Mouse (Mus musculus): ENCODE measurements around the gene Vkorc1. TPM values are rescaled to one million over a fixed set of nuclear protein-coding genes. Genes with fewer than 3 reads are reported as not detected.

Gene Vkorc1
- total and polyA plus RNA-seq, 3 experiments = 0.25 TPM; not detected in 2

GRCm38 (mm10) chr7:127912190-127912871, 16.9 kb upstream of the Vkorc1 start, which contains the start of gene Kat8 (continued):
- no peak for TF ChIP-seq MAX (IDR thresholded peaks at IDR 0.05; ENCODE audit: low read length)
- peak; percentile 17; the same call in 1 of the 2 replicates for TF ChIP-seq MAZ (IDR thresholded peaks at IDR 0.05; ENCODE audit: low read depth, low read length)
- TF ChIP-seq USF1 (IDR thresholded peaks at IDR 0.05; ENCODE audit: low read depth, low read length) = no peak
- TF ChIP-seq CTCF (conservative IDR thresholded peaks at IDR 0.05 in 1 of 2, IDR thresholded peaks at IDR 0.05 in 1 of 2; ENCODE audit: low read depth in 2 of 2, low read length in 2 of 2) = no peak
- no peak; the same call in 1 of the 2 replicates for TF ChIP-seq BHLHE40 (IDR thresholded peaks at IDR 0.05; ENCODE audit: low read depth, low read length)
- TF ChIP-seq CHD1 (IDR thresholded peaks at IDR 0.05; ENCODE audit: low read depth, low read length) = no peak
- no peak; the same call in 1 of the 2 replicates for TF ChIP-seq RCOR1 (conservative IDR thresholded peaks at IDR 0.05; ENCODE audit: low read depth, low read length)
- TF ChIP-seq MXI1 (IDR thresholded peaks at IDR 0.05; ENCODE audit: low read depth, low read length) = peak; percentile 73; the same call in 1 of the 2 replicates
- TF ChIP-seq NELFE (IDR thresholded peaks at IDR 0.05; ENCODE audit: low read depth, low read length) = 0 out of 2 replicates have a peak, but pooled peaks have one; percentile 60
- TF ChIP-seq USF2 (conservative IDR thresholded peaks at IDR 0.05; ENCODE audit: low read depth, low read length) = no peak
- no peak; the same call in 1 of the 2 replicates for TF ChIP-seq ETS1 (conservative IDR thresholded peaks at IDR 0.05; ENCODE audit: low read depth, low read length)
- peak; percentile 88 for TF ChIP-seq POLR2A (IDR thresholded peaks at IDR 0.05; ENCODE audit: low read depth, low read length)
- TF ChIP-seq TCF12 (IDR thresholded peaks at IDR 0.05; ENCODE audit: low read depth, low read length) = peak; percentile 95
- no peak for TF ChIP-seq EP300 (IDR thresholded peaks at IDR 0.05; ENCODE audit: low read length)
- no peak; the same call in 1 of the 2 replicates for TF ChIP-seq MYC (IDR thresholded peaks at IDR 0.05; ENCODE audit: low read depth, low read length)
- peak; percentile 77; the same call in 1 of the 2 replicates for TF ChIP-seq POLR2AphosphoS2 (IDR thresholded peaks at IDR 0.05; ENCODE audit: low read depth, low read length)

- H3K9ac ChIP-seq (ENCODE audit: insufficient read depth, low read depth) = no peak overlapping the region
- no peaks in the 10 kb centered on the region for H3K27me3 ChIP-seq (replicated peaks)
- no peak overlapping the region for H3K4me3 ChIP-seq (replicated peaks in 1 of 3; ENCODE audit: low read depth in 2 of 3, low read length in 2 of 3, poor library complexity in 1 of 3)
- DNase-seq (ENCODE audit: extremely low read depth) = no peak
- H3K4me1 ChIP-seq (ENCODE audit: control insufficient read depth in 1 of 2, insufficient read depth in 2 of 2) = peaks cover 7 to 21% of the 10 kb centered on the region in 2 experiments; a peak in 3 of 4 replicates
- peaks cover 45 to 56% of the 10 kb centered on the region in 2 experiments for H3K36me3 ChIP-seq (replicated peaks in 1 of 2; ENCODE audit: control insufficient read depth in 1 of 2, insufficient read depth in 1 of 2, low read length in 1 of 2)
- no peak overlapping the region for H3K4me2 ChIP-seq (ENCODE audit: insufficient read depth, low read depth, poor library complexity, severe bottlenecking)
- no peak overlapping the region for H3K27ac ChIP-seq (ENCODE audit: insufficient read depth, low read depth)
- dilution Hi-C loops (cut with MboI; ENCODE audit: extremely low pct_ligation_motif_present, extremely low pct_unique_long_range_greater_than_20kb, low sequenced_read_pairs) (no loop called here), in situ Hi-C loops (cut with MboI; ENCODE audit: low pct_ligation_motif_present, low pct_unique_long_range_greater_than_20kb, low sequenced_read_pairs) (no loop called here)
- TF ChIP-seq ZNF384 (IDR thresholded peaks at IDR 0.05; ENCODE audit: low read depth, low read length) (no peak), MXI1 (IDR thresholded peaks at IDR 0.05; ENCODE audit: low read depth, low read length) (no peak), ELF1 (IDR thresholded peaks at IDR 0.05; ENCODE audit: low read depth, low read length) (no peak)
- no peaks in the 10 kb centered on the region for H3K9me3 ChIP-seq (replicated peaks; ENCODE audit: low read length)
- peaks cover 11% of the 10 kb centered on the region; the same call in 1 of the 2 replicates for H3K79me2 ChIP-seq (replicated peaks; ENCODE audit: control insufficient read depth, extremely low read depth, insufficient read depth, poor library complexity, severe bottlenecking)
Observed at GRCm38 (mm10) chr7:127908656-127909055, 13.2 kb upstream of the Vkorc1 start.

GRCm38 (mm10) chr7:127907939-127908338, 12.5 kb upstream of the Vkorc1 start:
- dilution Hi-C loops (cut with MboI; ENCODE audit: extremely low pct_ligation_motif_present, extremely low pct_unique_long_range_greater_than_20kb, low sequenced_read_pairs) (no loop called here), in situ Hi-C loops (cut with MboI; ENCODE audit: low pct_ligation_motif_present, low pct_unique_long_range_greater_than_20kb, low sequenced_read_pairs) (no loop called here)
- Histone ChIP-seq H3K79me2 (replicated peaks; ENCODE audit: control insufficient read depth, extremely low read depth, insufficient read depth, poor library complexity, severe bottlenecking) (0 out of 2 replicates have a peak, but pooled peaks cover 4% of the 10 kb centered on the region), H3K27ac (ENCODE audit: insufficient read depth, low read depth) (no peak overlapping the region), H3K4me2 (ENCODE audit: insufficient read depth, low read depth, poor library complexity, severe bottlenecking) (no peak overlapping the region), H3K4me1 (ENCODE audit: control insufficient read depth in 1 of 2, insufficient read depth in 2 of 2) (peaks cover 7 to 18% of the 10 kb centered on the region in 2 experiments; a peak in 3 of 4 replicates), H3K4me3 (replicated peaks in 1 of 3; ENCODE audit: low read depth in 2 of 3, low read length in 2 of 3, poor library complexity in 1 of 3) (no peak overlapping the region), H3K36me3 (replicated peaks in 1 of 2; ENCODE audit: control insufficient read depth in 1 of 2, insufficient read depth in 1 of 2, low read length in 1 of 2) (peaks cover 45 to 56% of the 10 kb centered on the region in 2 experiments), H3K9me3 (replicated peaks; ENCODE audit: low read length) (no peaks in the 10 kb centered on the region), H3K9ac (ENCODE audit: insufficient read depth, low read depth) (no peak overlapping the region), H3K27me3 (replicated peaks) (no peaks in the 10 kb centered on the region)
- no peak for TF ChIP-seq USF2 (conservative IDR thresholded peaks at IDR 0.05; ENCODE audit: low read depth, low read length)
- TF ChIP-seq CTCF (conservative IDR thresholded peaks at IDR 0.05 in 1 of 2, IDR thresholded peaks at IDR 0.05 in 1 of 2; ENCODE audit: low read depth in 2 of 2, low read length in 2 of 2) = no peak
- TF ChIP-seq ZNF384 (IDR thresholded peaks at IDR 0.05; ENCODE audit: low read depth, low read length) = no peak
- no peak for DNase-seq (ENCODE audit: extremely low read depth)

Data from CH12.LX (cell line).